ENCODE assay signal across 17 mouse cellular contexts in the genomic region with DNA sequence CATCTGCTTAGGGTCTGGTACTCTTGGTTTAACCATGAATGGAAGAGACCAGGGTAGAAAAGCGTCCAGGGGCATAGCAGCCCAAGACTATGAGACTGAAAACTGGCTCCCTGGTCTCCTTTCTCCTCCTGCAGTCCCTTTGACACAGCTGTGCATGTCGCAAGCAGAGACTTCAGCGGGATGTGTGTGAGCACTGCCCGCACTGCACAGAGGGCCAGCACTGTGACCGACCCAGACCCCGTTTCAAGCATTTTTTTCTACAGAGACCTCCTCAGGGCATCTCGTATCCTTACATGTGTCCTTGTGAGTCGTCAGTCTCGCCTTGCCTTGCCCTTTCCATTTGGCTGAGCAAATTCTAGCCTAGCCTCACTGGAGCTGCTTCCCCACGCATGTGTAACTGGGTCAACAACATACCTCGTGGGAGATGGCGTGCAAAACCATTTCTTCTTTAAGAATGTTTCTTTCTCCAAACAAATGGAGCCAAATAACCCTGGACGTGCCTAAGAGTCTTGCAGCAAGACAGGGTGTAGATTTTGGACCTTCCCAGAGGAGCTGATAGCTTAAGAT.
DNase-seq lines count a peak whose midpoint lies in the region; ATAC-seq and TF ChIP-seq lines count a peak whose summit lies in the region.
"Had no signal": no experiment of that assay in that cellular context is flagged by ENCODE, and none has a peak within 500 bp of the region (broad histone marks: within the 10 kb centered on the region; RNA-seq: fewer than 3 reads in every experiment).

No protein-coding gene starts in this region.

- no peaks in the 10 kb centered on the region for H3K36me3 ChIP-seq in kidney, adult 2 months (ENCODE audit: control insufficient read depth, insufficient read depth, low read length)
- no peaks in the 10 kb centered on the region for H3K36me3 ChIP-seq in kidney, embryonic 14.5 days (ENCODE audit: control insufficient read depth, insufficient read depth, low read length)
- H3K36me3 ChIP-seq: embryonic facial prominence, embryonic 13.5 days; hindbrain, embryonic 12.5 days; intestine, embryonic 15.5 days; midbrain, embryonic 10.5 days had no signal

- no peak for TF ChIP-seq POLR2A in kidney, adult 2 months (IDR thresholded peaks at IDR 0.05; ENCODE audit: low read depth, low read length)

- H3K27ac ChIP-seq in kidney, adult 2 months (ENCODE audit: insufficient read depth, low read depth, low read length): no peak overlapping the region
- 0 out of 2 replicates have a peak overlapping the region, but pooled peaks have one; percentile 10 for H3K27ac ChIP-seq in kidney, embryonic 14.5 days (ENCODE audit: low read depth, low read length)
- H3K27ac ChIP-seq: embryonic facial prominence, embryonic 13.5 days; hindbrain, embryonic 12.5 days; midbrain, embryonic 10.5 days had no signal

- no peak overlapping the region for H3K4me3 ChIP-seq in kidney, adult 2 months (ENCODE audit: insufficient read depth, low read depth, low read length)
- no peak overlapping the region for H3K4me3 ChIP-seq in kidney, embryonic 14.5 days (ENCODE audit: low read length)
- H3K4me3 ChIP-seq: embryonic facial prominence, embryonic 13.5 days; hindbrain, embryonic 12.5 days; intestine, embryonic 15.5 days; midbrain, embryonic 10.5 days had no signal

- H3K27me3 ChIP-seq in kidney, adult 2 months (replicated peaks; ENCODE audit: control insufficient read depth, insufficient read depth, low read length): no peaks in the 10 kb centered on the region
- no peaks in the 10 kb centered on the region for H3K27me3 ChIP-seq in kidney, embryonic 14.5 days (ENCODE audit: control insufficient read depth, insufficient read depth, low read length)
- H3K27me3 ChIP-seq: embryonic facial prominence, embryonic 13.5 days; hindbrain, embryonic 12.5 days; intestine, embryonic 15.5 days had no signal

- 46% methylated on average over 13 of the region's 13 CpGs for WGBS in kidney, adult 2 months
- WGBS in kidney, embryonic 14.5 days: 69% methylated on average over 13 of the region's 13 CpGs

- H3K4me1 ChIP-seq in kidney, adult 2 months (ENCODE audit: control insufficient read depth, insufficient read depth, low read length): no peaks in the 10 kb centered on the region; the same call in 1 of the 2 replicates
- 0 out of 2 replicates have a peak, but pooled peaks cover 5% of the 10 kb centered on the region for H3K4me1 ChIP-seq in kidney, embryonic 14.5 days (ENCODE audit: control insufficient read depth, insufficient read depth, low read length)
- H3K4me1 ChIP-seq: hindbrain, embryonic 12.5 days; intestine, embryonic 15.5 days; midbrain, embryonic 10.5 days had no signal

- peak; percentile 40 for DNase-seq in gastrocnemius, adult 18-20 months (ENCODE audit: low spot score)
- no peak for DNase-seq in gastrocnemius, postnatal 10 days
- DNase-seq in kidney, adult 2 months: peak; percentile 59
- DNase-seq in kidney, adult 18-20 months: no peak
- peak; percentile 35 for DNase-seq in retina, embryonic 14.5 days (ENCODE audit: low spot score)
- no peak for DNase-seq in embryo, embryonic 10.5 days (ENCODE audit: low spot score)
- no peak for DNase-seq in cerebellum, adult 18-20 months
- DNase-seq: B cell, adult 2 months; forebrain, postnatal 0 days; lung, postnatal 36 days; right cerebral cortex, postnatal 4 days; thymus, postnatal 36 days had no signal

- ATAC-seq in kidney, embryonic 14.5 days (ENCODE audit: low FRiP score, low TSS enrichment): no peak
- ATAC-seq: forebrain, postnatal 0 days; intestine, embryonic 15.5 days had no signal

- H3K9me3 ChIP-seq in kidney, embryonic 14.5 days (ENCODE audit: control insufficient read depth, low read length): no peaks in the 10 kb centered on the region
- H3K9me3 ChIP-seq: embryonic facial prominence, embryonic 13.5 days; hindbrain, embryonic 12.5 days; intestine, embryonic 15.5 days; midbrain, embryonic 10.5 days had no signal

- TF ChIP-seq CTCF in kidney, adult 2 months (conservative IDR thresholded peaks at IDR 0.05; ENCODE audit: insufficient read depth, insufficient read length, low read depth, low read length): no peak

- H3K4me2 ChIP-seq in kidney, embryonic 14.5 days (replicated peaks; ENCODE audit: low read depth, low read length): no peak overlapping the region
- H3K4me2 ChIP-seq: embryonic facial prominence, embryonic 13.5 days; hindbrain, embryonic 12.5 days; intestine, embryonic 15.5 days had no signal

- no peak overlapping the region for H3K9ac ChIP-seq in kidney, embryonic 14.5 days (ENCODE audit: low read depth, low read length)
- H3K9ac ChIP-seq: embryonic facial prominence, embryonic 13.5 days; forebrain, postnatal 0 days; hindbrain, embryonic 12.5 days; intestine, embryonic 15.5 days had no signal

Comparison
In these comparisons a context has a peak if more than half of its experiments do, and no peak if none do; other contexts are left out.
1. DNase-seq: peak in gastrocnemius, adult 18-20 months (single experiment), kidney, adult 2 months (single experiment) and retina, embryonic 14.5 days (single experiment); none in gastrocnemius, postnatal 10 days (single experiment), kidney, adult 18-20 months (single experiment), embryo, embryonic 10.5 days (single experiment) and cerebellum, adult 18-20 months (0 of 2).